Comparison of ENCODE assay signal across 19 mouse cellular contexts in the genomic region with DNA sequence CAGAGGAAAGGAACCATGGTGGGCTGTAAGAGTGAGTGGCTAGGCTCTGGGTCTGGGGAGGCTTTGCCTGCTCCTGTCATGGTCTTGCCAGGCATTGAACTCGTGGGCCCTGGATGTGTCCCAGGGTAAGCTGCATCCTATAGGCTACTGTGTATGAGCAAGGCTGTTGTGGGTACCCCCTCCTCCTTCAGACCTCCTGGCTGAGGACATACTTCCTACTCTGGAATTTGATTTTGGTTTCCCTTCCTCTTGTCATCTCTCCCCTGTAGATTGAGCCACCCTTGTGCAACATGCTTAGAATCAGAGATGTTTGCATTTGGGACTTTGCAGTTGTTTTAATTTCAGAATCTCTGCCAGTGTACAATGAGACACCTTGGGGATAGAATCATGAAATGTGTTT.
A peak's percentile ranks its signal among the peaks of the same experiment; 100 is the strongest.
DNase-seq lines count a peak whose midpoint lies in the region; TF ChIP-seq lines count a peak whose summit lies in the region.
"Had no signal": no experiment of that assay in that cellular context is flagged by ENCODE, and none has a peak within 500 bp of the region (broad histone marks: within the 10 kb centered on the region; RNA-seq: fewer than 3 reads in every experiment).

No protein-coding gene starts in this region.

- H3K79me2 ChIP-seq in myocyte (ENCODE audit: control insufficient read depth, insufficient read depth), result peaks cover 9% of the 10 kb centered on the region

- no peak overlapping the region for H3ac ChIP-seq in myocyte (ENCODE audit: control insufficient read depth, insufficient read length)

- H3K36me3 ChIP-seq in myocyte (ENCODE audit: control insufficient read depth, insufficient read depth), result peaks cover 22% of the 10 kb centered on the region
- H3K36me3 ChIP-seq: forebrain, embryonic 15.5 days had no signal

- H3K4me3 ChIP-seq in layer of hippocampus, adult 2 months, result no peak overlapping the region
- H3K4me3 ChIP-seq in myocyte, result no peak overlapping the region
- H3K4me3 ChIP-seq: embryonic facial prominence, embryonic 10.5 days; embryonic facial prominence, embryonic 12.5 days; forebrain, embryonic 13.5 days; forebrain, embryonic 15.5 days had no signal

- H3K4me2 ChIP-seq in myocyte (ENCODE audit: low read depth), result peak overlapping the region; percentile 55
- H3K4me2 ChIP-seq: embryonic facial prominence, embryonic 12.5 days; forebrain, embryonic 13.5 days; forebrain, embryonic 15.5 days had no signal

- H3K27me3 ChIP-seq in myocyte (ENCODE audit: control insufficient read depth, insufficient read depth, insufficient read length), result no peaks in the 10 kb centered on the region
- H3K27me3 ChIP-seq: embryonic facial prominence, embryonic 12.5 days; forebrain, embryonic 13.5 days; forebrain, embryonic 15.5 days had no signal

- TF ChIP-seq POLR2A in myocyte (IDR thresholded peaks at IDR 0.05; ENCODE audit: insufficient read length, low read depth), result no peak

- no peak for TF ChIP-seq CTCF in layer of hippocampus, adult 2 months (conservative IDR thresholded peaks at IDR 0.05)

- DNase-seq in layer of hippocampus, adult 2 months (ENCODE audit: low spot score in 2 of 2), result no peak
- DNase-seq in layer of hippocampus, adult 9-11 months, result no peak
- DNase-seq in B cell, adult 2 months, result no peak
- no peak for DNase-seq in embryo, embryonic 10.5 days (ENCODE audit: low spot score)
- DNase-seq: adrenal gland, adult 2 months; adrenal gland, postnatal 10 days; adrenal gland, postnatal 25 days; cerebellum, adult 11 months; cerebellum, adult 18-20 months; cerebellum, adult 8-10 months; cerebellum, adult 9-11 months; cerebellum, postnatal 14 days; cerebellum, postnatal 36 days; forebrain, postnatal 0 days had no signal

- H3K27ac ChIP-seq in layer of hippocampus, adult 2 months, result peak overlapping the region; percentile 58; the same call in 1 of the 2 replicates
- H3K27ac ChIP-seq: embryonic facial prominence, embryonic 10.5 days; embryonic facial prominence, embryonic 12.5 days; forebrain, embryonic 13.5 days; forebrain, embryonic 15.5 days had no signal

TF ChIP-seq in myocyte, 11 proteins besides CTCF, POLR2A, EP300 and RAD21:
- no peak for TF ChIP-seq REST (IDR thresholded peaks at IDR 0.05; ENCODE audit: insufficient read depth, insufficient read length)
- TF ChIP-seq POLR2AphosphoS2 (IDR thresholded peaks at IDR 0.05; ENCODE audit: insufficient read length, low read depth), result no peak
- TF ChIP-seq MAX (IDR thresholded peaks at IDR 0.05; ENCODE audit: low read depth), result no peak
- no peak for TF ChIP-seq CEBPB (IDR thresholded peaks at IDR 0.05; ENCODE audit: insufficient read depth, poor library complexity, severe bottlenecking)
- TF ChIP-seq TCF12 (IDR thresholded peaks at IDR 0.05; ENCODE audit: insufficient read depth, poor library complexity, severe bottlenecking), result no peak
- no peak for TF ChIP-seq MYOD1 (IDR thresholded peaks at IDR 0.05; ENCODE audit: control insufficient read depth in 1 of 3, insufficient read length in 2 of 3, low read depth in 2 of 3)
- no peak for TF ChIP-seq E2F4 (IDR thresholded peaks at IDR 0.05; ENCODE audit: insufficient read depth)
- TF ChIP-seq USF1 (IDR thresholded peaks at IDR 0.05; ENCODE audit: low read depth), result no peak
- no peak for TF ChIP-seq TCF3 (IDR thresholded peaks at IDR 0.05; ENCODE audit: insufficient read length, low read depth)
- no peak for TF ChIP-seq MYOG (IDR thresholded peaks at IDR 0.05; ENCODE audit: control insufficient read depth in 1 of 3, insufficient read depth in 1 of 3, insufficient read length in 2 of 3, low read depth in 2 of 3)
- TF ChIP-seq SRF (IDR thresholded peaks at IDR 0.05; ENCODE audit: control insufficient read depth, insufficient read length, low read depth), result no peak
